Mouse (Mus musculus) cerebellum, adult 2 months (tissue): ENCODE data around the gene Dalrd3.

ENCODE experiments used
- CTCF ChIP-seq: fragments of 200-500 bp; IDR thresholded peaks from 2 replicates; pipeline ENCODE4 v1.5.1; 2011; ENCODE audit warnings: low read depth, mild to moderate bottlenecking, control low read depth, low read length, moderate library complexity, borderline replicate concordance; ENCODE audit not compliant: insufficient read depth
- POLR2A ChIP-seq: fragments of 200-500 bp; IDR thresholded peaks from 2 replicates; pipeline ENCODE4 v1.6.1; 2011; ENCODE audit warnings: low read length, control low read depth, borderline replicate concordance; ENCODE audit not compliant: insufficient read depth

DNA sequence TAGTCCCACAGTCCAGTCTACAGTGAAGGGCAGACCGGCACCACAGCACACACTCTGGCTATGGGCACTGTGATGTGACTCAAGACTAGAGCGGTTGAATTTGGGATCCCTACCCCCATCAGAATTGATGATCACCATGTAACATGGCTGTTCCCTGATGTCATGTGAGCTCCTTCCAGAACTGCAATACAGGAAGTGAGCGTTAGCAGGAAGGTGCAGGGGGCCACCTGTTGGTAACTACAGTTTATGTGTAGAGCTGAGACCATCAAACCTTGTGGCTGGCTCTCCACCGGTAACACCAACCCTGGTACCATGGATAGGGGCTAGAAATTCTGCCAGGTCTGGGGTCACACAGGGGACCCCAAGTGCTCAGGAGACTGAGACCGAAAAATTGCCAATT is 19.5 kb downstream of the Dalrd3 start:
- TF ChIP-seq POLR2A (no peak), CTCF (no peak)
